Mouse (Mus musculus): ENCODE results near the gene Ydjc. TPM values are rescaled to one million over a fixed set of nuclear protein-coding genes. Genes with fewer than 3 reads are reported as not detected.

Gene Ydjc
- total RNA-seq, 2 experiments from 2014 or later = 24.2 to 26.5 TPM

GRCm38 (mm10) chr16:17209404-17209960 is 65.1 kb downstream of the Ydjc start:
- no peak for DNase-seq (ENCODE audit: low spot score in 2 of 2)

Small RNAs within 50 kb of the gene (microRNA-seq; reads per million reads assigned to microRNA genes)
- gene Mir130b (62.4 to 69.8 reads per million in 2 experiments), gene Mir301b (1.2 to 2.0 reads per million in 2 experiments)

Other genes starting within 250 kb of the Ydjc start
- gene Ppm1f, start 248.2 kb upstream of the Ydjc start, total RNA-seq (2021) = 10 to 100 TPM; 54.7 to 56.3 TPM
- 100 to 1,000 TPM; 507 to 529 TPM for gene Mapk1, start 161.2 kb upstream of the Ydjc start, total RNA-seq (2021)
- 10 to 100 TPM; 35.7 to 36.5 TPM for gene Ypel1, start 74.9 kb upstream of the Ydjc start, total RNA-seq (2021)
- 10 to 100 TPM; 90.6 to 96.2 TPM for gene Ppil2, start 33.4 kb upstream of the Ydjc start, total RNA-seq (2021)
- gene 2610318N02Rik, start 19.5 kb upstream of the Ydjc start, total RNA-seq (2021) = under 1 TPM in 1 of 2 experiments, not detected in 1; 0.92 TPM
- gene Sdf2l1, start 12.2 kb upstream of the Ydjc start, total RNA-seq (2021) = 10 to 100 TPM; 30.9 to 34.9 TPM
- gene Ccdc116, start 2.6 kb downstream of the Ydjc start, total RNA-seq (2021) = 1 to 10 TPM; 1.9 to 2.7 TPM
- 100 to 1,000 TPM; 148 to 155 TPM for gene Ube2l3, start 58.0 kb downstream of the Ydjc start, total RNA-seq (2021)
- gene Rimbp3, start 64.0 kb downstream of the Ydjc start, total RNA-seq (2021) = 1 to 10 TPM; 3.4 to 3.7 TPM
- gene Hic2, start 89.0 kb downstream of the Ydjc start, total RNA-seq (2021) = 1 to 10 TPM; 4.9 to 6.0 TPM
- gene Tmem191c, start 131.5 kb downstream of the Ydjc start, total RNA-seq (2021) = 100 to 1,000 TPM in 1 of 2 experiments, 10 to 100 TPM in 1; 82.4 to 100 TPM
- under 1 TPM; 0.56 to 0.84 TPM for gene Serpind1, start 186.8 kb downstream of the Ydjc start, total RNA-seq (2021)

All from layer of hippocampus, adult 18-20 months (tissue).